Mouse (Mus musculus) gastrocnemius, postnatal 36 days (tissue): ENCODE measurements around the gene Amigo1. TPM values are rescaled to one million over a fixed set of nuclear protein-coding genes. Genes with fewer than 3 reads are reported as not detected.

Source experiments
- DNase-seq, 2 experiments: peaks; one replicate each; pipeline ENCODE4 v3.0.0; 2022
- intact Hi-C: fragments of 180-260 bp; cut with DNase I; formaldehyde crosslinking; loops from one replicate; pipeline ENCODE4 v1.15.1; 2025
- long read RNA-seq, 2 experiments: library from polyadenylated mRNA; stranded (forward); transcript quantifications; one replicate each; pipeline ENCODE4 v2.0.0; 2021
- total RNA-seq, 2 experiments: library from RNA; stranded (reverse); gene quantifications; 2 replicates each; pipeline ENCODE4 v1.2.3; 2021

The Amigo1 gene
- 10 to 100 TPM; 23.3 to 27.5 TPM for total RNA-seq
- long read RNA-seq, experiment 1, full-length matches to known transcripts, result 13 of 29 reads
- long read RNA-seq, experiment 1, partial matches to known transcripts, result 8 of 29 reads
- long read RNA-seq, experiment 1, other reads (novel, unspliced or antisense), result 8 of 29 reads
- long read RNA-seq, experiment 2, full-length matches to known transcripts, result 9 of 22 reads
- long read RNA-seq, experiment 2, partial matches to known transcripts, result 2 of 22 reads
- long read RNA-seq, experiment 2, other reads (novel, unspliced or antisense), result 11 of 22 reads

GRCm38 (mm10) chr3:108186098-108187047 is at the start of gene Amigo1:
Gene Amigo1, plus strand, starts transcription at chr3:108186335.
- DNase-seq, result peak; percentile 29 to 61
- intact Hi-C loops, result no loop called here

- no peak for DNase-seq
- intact Hi-C loops, result no loop called here
These were observed 47.0 kb upstream of the Amigo1 start for GRCm38 (mm10) chr3:108139113-108139512.

GRCm38 (mm10) chr3:108140786-108141185 is 45.3 kb upstream of the Amigo1 start:
- DNase-seq, result no peak
- intact Hi-C loops, result loop anchor here (10.0 kb wide), 1 partner anchor 206 kb away; the partner anchor contains the start of gene Gstm7

- peak; percentile 85 to 86 for DNase-seq
- intact Hi-C loops, result loop anchor here (10.0 kb wide), 1 partner anchor 211 kb away; the partner anchor contains the start of gene Gstm7
These were observed 40.3 kb upstream of the Amigo1 start, which contains the start of gene Gnai3 for GRCm38 (mm10) chr3:108145534-108146445. Gene Gnai3, minus strand, starts transcription at chr3:108146146.

GRCm38 (mm10) chr3:108146671-108147070 is 39.5 kb upstream of the Amigo1 start:
- intact Hi-C loops, result loop anchor here (10.0 kb wide), 1 partner anchor 212 kb away; the partner anchor contains the start of gene Gstm7

GRCm38 (mm10) chr3:108147386-108148235 is 38.5 kb upstream of the Amigo1 start:
- peak; percentile 82 to 86 for DNase-seq
- intact Hi-C loops, result loop anchor here (10.0 kb wide), 1 partner anchor 213 kb away; the partner anchor contains the start of gene Gstm7

More at GRCm38 (mm10) chr3:108146671-108147070, 39.5 kb upstream of the Amigo1 start:
- DNase-seq, result no peak

- no peak for DNase-seq
- intact Hi-C loops, result loop anchor here (5.0 kb wide), 1 partner anchor 200 kb away; no protein-coding TSS in a partner anchor
These were observed 33.8 kb upstream of the Amigo1 start for GRCm38 (mm10) chr3:108152290-108152689.

- intact Hi-C loops, result loop anchor here (5.0 kb wide), 1 partner anchor 202 kb away; no protein-coding TSS in a partner anchor
- DNase-seq, result no peak
These were observed 31.5 kb upstream of the Amigo1 start, which contains the start of gene Gpr61 for GRCm38 (mm10) chr3:108154656-108155055. Gene Gpr61, minus strand, starts transcription at chr3:108154882.

GRCm38 (mm10) chr3:108158383-108159037 is 27.6 kb upstream of the Amigo1 start:
- no peak for DNase-seq
- intact Hi-C loops, result no loop called here

- no peak for DNase-seq
- intact Hi-C loops, result loop anchor here (1.0 to 10.0 kb wide), 2 partner anchors 40 to 221 kb away; partner anchors contain the start of gene Psrc1
These were observed 22.0 kb upstream of the Amigo1 start for GRCm38 (mm10) chr3:108164091-108164490.

- intact Hi-C loops, result loop anchor here (1.0 to 10.0 kb wide), 2 partner anchors 39 to 220 kb away; partner anchors contain the start of gene Psrc1
- DNase-seq, result peak; percentile 71 to 82
These were observed 21.3 kb upstream of the Amigo1 start for GRCm38 (mm10) chr3:108164807-108165206.

GRCm38 (mm10) chr3:108165532-108166315 is 20.4 kb upstream of the Amigo1 start:
- no peak for DNase-seq
- intact Hi-C loops, result loop anchor here (10.0 kb wide), 1 partner anchor 219 kb away; the partner anchor contains the start of gene Psrc1

GRCm38 (mm10) chr3:108166486-108167211 is 19.5 kb upstream of the Amigo1 start:
- intact Hi-C loops, result loop anchor here (10.0 kb wide), 1 partner anchor 218 kb away; the partner anchor contains the start of gene Psrc1
- peak; percentile 53 to 55 for DNase-seq

- DNase-seq, result no peak
- intact Hi-C loops, result loop anchor here (10.0 kb wide), 1 partner anchor 217 kb away; the partner anchor contains the start of gene Psrc1
These were observed 18.6 kb upstream of the Amigo1 start for GRCm38 (mm10) chr3:108167499-108167898.

- intact Hi-C loops, result loop anchor here (10.0 kb wide), 1 partner anchor 216 kb away; the partner anchor contains the start of gene Psrc1
- no peak for DNase-seq
These were observed 16.9 kb upstream of the Amigo1 start for GRCm38 (mm10) chr3:108169199-108169598.
